Mouse (Mus musculus): ENCODE results near the gene Dcaf4. TPM values are rescaled to one million over a fixed set of nuclear protein-coding genes. Genes with fewer than 3 reads are reported as not detected.

Dcaf4 gene
- polyA plus RNA-seq, 1 experiment from 2014 or later = 14.7 TPM

DNA sequence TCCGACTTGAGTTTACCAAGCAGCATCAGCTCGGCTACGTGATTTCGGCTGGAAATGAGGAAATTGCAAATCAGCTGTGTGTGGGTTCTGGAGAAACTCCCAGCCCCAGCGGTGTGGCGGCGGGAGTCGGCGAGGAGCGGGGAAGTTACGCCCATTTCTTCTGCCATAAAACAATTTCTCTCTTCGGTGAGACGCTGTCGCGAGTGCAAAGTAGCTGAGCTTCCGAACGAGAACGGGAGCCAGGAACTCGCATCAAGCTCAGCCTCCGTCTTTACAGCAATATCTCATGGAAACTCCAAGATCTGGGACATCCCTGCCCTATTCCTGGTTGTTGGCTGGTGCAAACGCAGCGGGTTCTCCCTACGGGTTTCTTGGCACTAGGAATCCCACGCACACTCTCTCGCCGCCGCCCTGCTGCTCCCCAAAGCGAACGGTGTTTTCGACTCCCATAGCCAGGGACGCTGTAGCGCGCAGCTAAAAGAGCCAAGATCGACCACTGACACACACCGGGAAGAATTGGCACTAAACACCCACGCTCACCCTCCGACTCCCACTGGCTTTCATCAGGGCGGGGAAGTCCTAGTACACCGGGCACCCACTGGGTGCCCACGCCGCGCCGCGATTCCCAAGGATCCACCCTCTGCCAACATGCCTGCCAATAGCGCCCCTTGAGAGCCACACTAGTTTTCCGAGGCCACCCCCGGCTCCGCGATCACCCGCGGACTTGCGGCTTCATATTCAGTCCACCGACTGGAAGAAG lies 34.2 kb upstream of the Dcaf4 start:
- ATAC-seq (ENCODE audit: low read depth) (no peak), DNase-seq (peak; percentile 22)
- H3K27me3 ChIP-seq = peaks cover 40% of the 10 kb centered on the region
- H3K9ac ChIP-seq = peak overlapping the region; percentile 87
- peak overlapping the region; percentile 95 for H3K4me2 ChIP-seq
- H3K9me3 ChIP-seq (replicated peaks) = no peaks in the 10 kb centered on the region
- H3K4me1 ChIP-seq (replicated peaks) = peaks cover 61% of the 10 kb centered on the region
- no peaks in the 10 kb centered on the region for H3K36me3 ChIP-seq
- H3K27ac ChIP-seq = peak overlapping the region; percentile 90; the same call in 1 of the 2 replicates
- peak overlapping the region; percentile 89 for H3K4me3 ChIP-seq (replicated peaks)
- WGBS (ENCODE audit: insufficient replicate concordance) = under 1% methylated on average over 53 of the region's 53 CpGs

DNA sequence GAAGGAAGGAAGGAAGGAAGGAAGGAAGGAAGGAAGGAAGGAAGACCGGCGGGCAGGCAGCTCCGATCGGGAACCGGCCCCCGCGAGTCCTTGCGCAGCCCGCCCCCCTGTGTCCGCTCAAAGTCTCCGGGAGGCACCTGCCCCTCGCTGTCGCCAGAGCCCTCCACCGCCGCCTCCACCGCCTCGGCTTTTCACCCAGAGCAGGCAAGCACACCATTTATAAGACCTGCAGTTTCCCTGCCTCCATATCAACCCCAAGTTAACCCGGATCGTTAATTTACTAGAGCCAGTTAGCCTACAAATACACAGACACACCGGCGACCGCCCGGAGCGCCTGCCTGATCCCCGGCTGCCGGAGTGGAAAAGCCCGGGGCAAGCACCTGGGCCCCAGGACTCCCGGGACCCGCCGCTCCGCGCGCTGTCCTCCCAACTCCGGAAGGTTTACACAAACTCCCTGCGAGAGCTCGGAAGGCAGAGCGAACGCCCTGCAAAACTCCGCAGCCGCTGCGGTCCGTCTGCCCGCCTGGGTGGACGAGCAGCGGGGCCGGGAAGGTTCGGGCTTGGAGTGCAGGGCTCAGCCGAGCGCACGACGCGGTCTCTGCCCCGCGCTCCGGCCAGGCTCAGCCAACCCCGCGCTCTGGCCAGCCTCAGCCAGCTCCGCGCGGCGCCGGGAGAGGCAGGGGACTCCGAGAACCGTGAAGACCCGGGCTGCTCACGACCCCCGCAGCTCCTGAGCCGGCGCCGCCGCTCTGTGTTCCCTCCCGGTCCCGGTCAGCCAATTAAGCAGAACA lies 33.4 kb upstream of the Dcaf4 start:
- H3K27ac ChIP-seq = peak overlapping the region; percentile 90
- H3K4me1 ChIP-seq (replicated peaks) = peaks cover 55% of the 10 kb centered on the region
- peak; percentile 69 for ATAC-seq (ENCODE audit: low read depth)
- H3K36me3 ChIP-seq = no peaks in the 10 kb centered on the region
- peak; percentile 50 for DNase-seq
- WGBS (ENCODE audit: insufficient replicate concordance) = under 1% methylated on average over 71 of the region's 73 CpGs
- peaks cover 40% of the 10 kb centered on the region for H3K27me3 ChIP-seq
- H3K4me3 ChIP-seq (replicated peaks) = peak overlapping the region; percentile 89
- peak overlapping the region; percentile 87 for H3K9ac ChIP-seq
- H3K9me3 ChIP-seq (replicated peaks) = peaks cover 3% of the 10 kb centered on the region
- H3K4me2 ChIP-seq = peak overlapping the region; percentile 95

DNA sequence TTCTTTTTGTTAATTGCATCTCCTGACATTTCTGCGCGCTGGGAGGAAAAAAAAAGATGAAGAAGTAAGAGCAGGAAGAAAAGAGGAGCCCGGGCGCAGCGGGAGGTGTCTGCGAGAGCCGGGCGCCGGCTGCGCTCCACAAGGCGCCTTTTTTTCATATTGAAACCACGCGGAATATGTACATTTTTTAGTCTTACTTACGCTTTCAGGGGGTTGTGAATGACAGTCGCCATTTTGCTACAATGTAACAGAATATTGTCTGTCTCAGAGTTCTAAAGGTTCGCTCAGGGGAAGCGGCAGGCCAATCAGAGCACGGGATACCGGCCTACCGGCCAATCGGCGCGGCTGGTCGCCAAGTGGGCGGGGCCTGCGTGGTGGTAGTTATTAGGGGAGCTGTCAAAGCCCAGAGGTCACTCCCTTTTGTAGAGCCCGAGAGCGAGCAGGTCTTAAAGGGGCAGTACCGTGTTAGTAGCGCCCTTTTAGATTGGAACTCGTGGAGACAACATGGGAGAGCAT lies 32.7 kb upstream of the Dcaf4 start, which contains the start of gene Dpf3:
Gene Dpf3 (minus strand): TSS at position 241 of the 516 bp plus-strand sequence.
- Histone ChIP-seq H3K9me3 (replicated peaks) (peaks cover 3% of the 10 kb centered on the region), H3K9ac (peak within 1 kb of the TSS; percentile 87), H3K4me3 (replicated peaks) (peak within 1 kb of the TSS; percentile 89), H3K27me3 (peaks cover 43% of the 10 kb centered on the region), H3K36me3 (no peaks in the 10 kb centered on the region), H3K27ac (peak within 1 kb of the TSS; percentile 90), H3K4me1 (replicated peaks) (peaks cover 55% of the 10 kb centered on the region), H3K4me2 (peak within 1 kb of the TSS; percentile 95)
- ATAC-seq (ENCODE audit: low read depth) = peak; percentile 95
- WGBS (ENCODE audit: insufficient replicate concordance) = under 1% methylated on average over 31 of the region's 31 CpGs
- peak; percentile 99 for DNase-seq

DNA sequence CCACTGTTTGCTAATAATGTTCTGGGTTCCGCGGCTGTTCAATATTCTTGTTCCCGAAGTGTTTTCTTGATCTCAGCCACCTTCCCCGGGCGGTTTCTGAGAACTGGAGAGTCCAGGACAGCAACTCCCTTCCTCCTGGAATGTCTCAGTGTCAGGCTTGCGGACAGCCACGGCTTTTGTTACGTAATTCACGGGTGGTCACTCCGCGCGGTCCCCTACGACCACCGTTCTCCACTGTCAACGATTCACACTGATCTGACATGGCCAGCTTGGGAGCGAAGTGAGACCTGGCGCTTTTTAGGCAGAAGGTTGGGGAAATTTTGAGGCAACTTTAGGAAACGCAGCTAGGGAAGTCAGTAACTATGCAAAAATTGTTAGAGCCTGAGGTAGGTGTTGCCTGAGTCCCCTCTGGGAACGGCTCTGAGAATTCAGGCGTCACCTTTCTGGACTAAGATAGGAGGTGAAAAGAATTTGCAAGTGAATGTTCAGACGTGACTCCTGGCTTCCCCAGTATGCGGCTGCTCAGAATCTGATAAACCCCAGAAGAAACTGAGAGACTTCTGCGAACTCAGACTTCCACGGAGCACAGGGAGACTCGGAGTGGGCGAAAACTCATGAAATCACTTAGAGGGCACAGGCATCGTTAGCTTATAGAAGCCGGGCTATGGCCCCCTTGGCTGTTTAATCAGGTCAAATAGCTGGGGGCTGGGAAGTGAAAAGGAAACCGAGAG lies 31.9 kb upstream of the Dcaf4 start:
- DNase-seq (peak; percentile 32), ATAC-seq (ENCODE audit: low read depth) (no peak)
- H3K4me2 ChIP-seq = peak overlapping the region; percentile 95
- peak overlapping the region; percentile 53 for H3K27ac ChIP-seq
- H3K36me3 ChIP-seq = no peaks in the 10 kb centered on the region
- H3K9ac ChIP-seq = peak overlapping the region; percentile 73
- WGBS (ENCODE audit: insufficient replicate concordance) = under 1% methylated on average over 29 of the region's 29 CpGs
- peaks cover 41% of the 10 kb centered on the region for H3K27me3 ChIP-seq
- peak overlapping the region; percentile 89 for H3K4me3 ChIP-seq (replicated peaks)
- peaks cover 49% of the 10 kb centered on the region for H3K4me1 ChIP-seq (replicated peaks)
- peaks cover 3% of the 10 kb centered on the region for H3K9me3 ChIP-seq (replicated peaks)

DNA sequence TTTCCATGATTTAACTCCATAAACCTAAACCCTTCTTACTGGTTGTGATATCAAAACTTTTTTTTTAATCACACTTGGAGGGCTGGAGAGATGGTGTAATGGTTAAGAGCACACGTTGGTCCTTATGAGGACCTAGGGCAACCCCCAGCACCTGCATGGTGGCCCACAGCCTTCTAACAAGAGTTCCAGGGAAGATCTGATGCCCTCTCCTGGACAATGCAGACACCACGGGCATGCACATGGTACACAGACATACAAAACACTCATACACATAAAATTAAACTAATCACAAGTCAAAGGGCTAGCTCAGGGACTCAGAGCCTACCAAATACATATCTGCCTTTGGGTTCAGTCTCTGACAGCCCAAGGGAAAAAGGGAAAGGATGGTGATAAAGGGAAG lies 30.5 kb upstream of the Dcaf4 start:
- no peak for ATAC-seq (ENCODE audit: low read depth)

DNA sequence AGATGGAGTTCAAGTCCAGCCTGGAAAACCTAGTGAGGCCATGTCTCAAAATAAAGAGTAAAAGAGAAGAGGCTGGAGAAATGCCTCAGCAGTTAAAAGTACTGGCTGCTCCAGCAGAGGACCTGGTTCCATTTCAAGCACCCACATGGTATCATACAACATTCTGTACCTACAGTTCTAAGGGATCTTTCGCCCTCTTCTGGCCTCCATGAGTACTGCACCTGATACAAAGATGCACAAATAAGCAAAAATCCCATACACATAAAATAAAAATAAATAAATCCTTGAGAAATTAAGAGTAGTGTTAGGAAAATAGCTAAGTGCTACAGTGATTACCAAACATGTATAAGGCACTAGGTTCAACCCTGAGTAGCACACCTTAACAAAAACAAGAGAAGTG lies 28.7 kb upstream of the Dcaf4 start:
- H3K36me3 ChIP-seq = no peaks in the 10 kb centered on the region
- no peak overlapping the region for H3K27ac ChIP-seq
- H3K27me3 ChIP-seq = peaks cover 20% of the 10 kb centered on the region
- no peak overlapping the region for H3K9ac ChIP-seq
- H3K4me2 ChIP-seq = no peak overlapping the region
- H3K4me1 ChIP-seq (replicated peaks) = peaks cover 28% of the 10 kb centered on the region
- 29% methylated on average over 1 of the region's 1 CpGs for WGBS (ENCODE audit: insufficient replicate concordance)
- DNase-seq = no peak
- H3K9me3 ChIP-seq (replicated peaks) = peaks cover 3% of the 10 kb centered on the region
- ATAC-seq (ENCODE audit: low read depth) = no peak
- no peak overlapping the region for H3K4me3 ChIP-seq (replicated peaks)

More for the DNA sequence above, 30.5 kb upstream of the Dcaf4 start:
- no peak overlapping the region for H3K27ac ChIP-seq
- DNase-seq = no peak
- no peaks in the 10 kb centered on the region for H3K36me3 ChIP-seq
- H3K4me2 ChIP-seq = no peak overlapping the region
- H3K27me3 ChIP-seq = peaks cover 38% of the 10 kb centered on the region
- H3K4me1 ChIP-seq (replicated peaks) = peaks cover 36% of the 10 kb centered on the region
- H3K4me3 ChIP-seq (replicated peaks) = no peak overlapping the region
- WGBS (ENCODE audit: insufficient replicate concordance) = 30% methylated on average over 2 of the region's 2 CpGs
- no peak overlapping the region for H3K9ac ChIP-seq
- H3K9me3 ChIP-seq (replicated peaks) = peaks cover 3% of the 10 kb centered on the region

DNA sequence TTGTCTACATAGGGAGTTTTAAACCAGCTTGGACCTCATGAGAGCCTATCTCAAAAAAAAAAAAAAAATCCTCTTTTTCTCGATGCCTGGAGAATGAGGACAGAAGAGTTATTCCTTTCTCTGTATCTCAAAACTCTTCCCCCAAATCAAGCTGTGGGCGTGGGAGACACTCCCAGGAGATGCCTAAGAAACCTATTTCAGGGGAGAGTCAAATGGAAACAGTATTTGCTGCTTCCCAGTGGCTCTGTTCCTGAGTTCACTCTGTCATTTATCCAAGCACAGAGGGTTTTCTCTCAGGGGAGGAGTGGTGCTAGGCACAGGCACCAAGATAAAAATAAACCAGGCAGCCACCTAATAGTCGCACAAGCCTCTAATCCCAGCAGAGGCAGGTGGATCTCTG lies 27.5 kb upstream of the Dcaf4 start:
- 49% methylated on average over 3 of the region's 3 CpGs for WGBS (ENCODE audit: insufficient replicate concordance)
- Histone ChIP-seq H3K9ac (no peak overlapping the region), H3K36me3 (no peaks in the 10 kb centered on the region), H3K4me3 (replicated peaks) (no peak overlapping the region), H3K4me2 (no peak overlapping the region), H3K27ac (no peak overlapping the region), H3K4me1 (replicated peaks) (peaks cover 30% of the 10 kb centered on the region), H3K27me3 (peaks cover 15% of the 10 kb centered on the region), H3K9me3 (replicated peaks) (peaks cover 3% of the 10 kb centered on the region)
- DNase-seq (no peak), ATAC-seq (ENCODE audit: low read depth) (no peak)

DNA sequence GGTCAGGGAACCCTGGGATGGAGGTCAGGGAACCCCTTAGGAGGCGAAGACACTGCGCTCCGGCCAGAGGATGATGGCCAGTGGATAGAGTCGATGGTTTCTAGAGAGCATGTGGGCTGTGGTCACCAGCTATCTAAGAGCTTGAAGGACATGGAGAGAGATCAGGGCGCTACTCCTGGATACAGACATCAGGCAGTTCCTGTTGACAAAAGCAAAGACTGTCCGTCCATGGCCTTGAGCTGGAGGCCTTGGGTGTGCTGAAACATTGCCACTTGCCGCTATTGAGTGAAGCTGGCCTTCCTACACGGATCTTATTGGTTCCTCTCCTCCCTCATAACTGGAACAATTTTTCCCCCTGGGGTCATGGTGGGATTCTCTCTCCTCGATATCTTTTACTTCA lies 26.1 kb upstream of the Dcaf4 start:
- no peak overlapping the region for H3K9ac ChIP-seq
- ATAC-seq (ENCODE audit: low read depth) (no peak), DNase-seq (no peak)
- peaks cover 3% of the 10 kb centered on the region for H3K9me3 ChIP-seq (replicated peaks)
- WGBS (ENCODE audit: insufficient replicate concordance) = 65% methylated on average over 9 of the region's 9 CpGs
- H3K4me2 ChIP-seq = no peak overlapping the region
- H3K27me3 ChIP-seq = peaks cover 15% of the 10 kb centered on the region
- no peak overlapping the region for H3K27ac ChIP-seq
- no peaks in the 10 kb centered on the region for H3K36me3 ChIP-seq
- H3K4me1 ChIP-seq (replicated peaks) = peaks cover 16% of the 10 kb centered on the region
- H3K4me3 ChIP-seq (replicated peaks) = no peak overlapping the region

DNA sequence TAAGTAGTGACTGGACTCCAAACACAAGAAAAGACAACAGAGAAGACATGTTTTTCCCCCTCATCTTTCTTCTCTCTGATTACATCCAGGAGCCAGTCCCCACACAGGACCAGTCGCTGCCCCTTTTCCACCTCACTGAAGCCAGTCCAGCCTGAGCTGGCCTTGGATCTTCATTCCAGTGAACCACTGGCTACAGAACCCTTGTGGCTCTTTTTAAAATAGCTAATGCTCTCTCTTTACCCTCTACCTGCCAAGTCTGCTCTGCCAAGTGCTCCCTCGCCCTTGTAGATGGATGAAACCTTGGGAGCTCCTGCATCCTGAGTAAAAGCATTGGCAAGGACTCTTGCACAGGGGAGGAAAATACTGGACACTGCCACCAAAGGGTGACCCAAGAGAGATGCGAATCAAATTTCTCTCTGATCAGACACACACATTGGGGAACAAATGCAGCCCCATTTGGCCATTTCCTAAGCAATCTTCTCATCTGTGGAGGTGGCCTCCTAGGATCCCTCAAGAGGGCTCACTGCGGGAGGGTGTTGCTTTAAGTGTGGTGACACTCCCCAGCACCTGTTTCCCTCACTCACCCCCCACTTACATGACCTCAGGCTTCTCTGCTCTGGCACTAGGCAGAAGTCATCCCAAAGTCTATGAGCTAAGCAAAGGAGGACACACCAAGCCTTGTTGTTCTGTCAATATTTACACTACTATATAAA lies 24.9 kb upstream of the Dcaf4 start:
- Histone ChIP-seq H3K4me1 (replicated peaks) (peaks cover 15% of the 10 kb centered on the region; the same call in 1 of the 2 replicates), H3K27me3 (peaks cover 12% of the 10 kb centered on the region), H3K9me3 (replicated peaks) (peaks cover 3% of the 10 kb centered on the region), H3K9ac (no peak overlapping the region), H3K4me3 (replicated peaks) (no peak overlapping the region), H3K4me2 (no peak overlapping the region), H3K27ac (no peak overlapping the region), H3K36me3 (no peaks in the 10 kb centered on the region)
- ATAC-seq (ENCODE audit: low read depth) (no peak), DNase-seq (no peak)
- 59% methylated on average over 4 of the region's 4 CpGs for WGBS (ENCODE audit: insufficient replicate concordance)

DNA sequence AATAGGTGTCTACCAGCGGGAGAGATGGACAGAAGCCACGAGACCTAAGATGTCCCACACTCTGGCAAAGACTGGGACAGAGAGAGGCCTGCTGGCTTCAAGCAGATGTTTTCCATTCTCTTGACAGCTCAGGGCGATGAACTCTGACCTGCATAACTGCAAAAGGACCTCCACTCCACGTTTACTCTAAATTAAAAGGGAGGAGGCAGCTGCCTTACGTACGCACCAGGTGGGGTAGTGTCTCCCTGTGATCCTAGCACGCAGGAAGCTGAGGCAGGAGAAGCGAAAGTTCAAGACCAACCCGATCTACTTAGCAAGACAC lies 24.3 kb upstream of the Dcaf4 start:
- no peaks in the 10 kb centered on the region for H3K36me3 ChIP-seq
- WGBS (ENCODE audit: insufficient replicate concordance) = 64% methylated on average over 9 of the region's 9 CpGs
- H3K4me1 ChIP-seq (replicated peaks) = peaks cover 16% of the 10 kb centered on the region; the same call in 1 of the 2 replicates
- H3K9me3 ChIP-seq (replicated peaks) = peaks cover 3% of the 10 kb centered on the region
- H3K4me3 ChIP-seq (replicated peaks) = no peak overlapping the region
- no peak overlapping the region for H3K27ac ChIP-seq
- ATAC-seq (ENCODE audit: low read depth) (no peak), DNase-seq (no peak)
- peaks cover 12% of the 10 kb centered on the region for H3K27me3 ChIP-seq
- H3K9ac ChIP-seq = no peak overlapping the region
- no peak overlapping the region for H3K4me2 ChIP-seq
